Mouse (Mus musculus): ENCODE data around the gene Ntrk3.

The Ntrk3 gene

GRCm38 (mm10) chr7:78623686-78624085 is 114.1 kb downstream of the Ntrk3 start:
- no peak for DNase-seq (ENCODE audit: low spot score)

DNA sequence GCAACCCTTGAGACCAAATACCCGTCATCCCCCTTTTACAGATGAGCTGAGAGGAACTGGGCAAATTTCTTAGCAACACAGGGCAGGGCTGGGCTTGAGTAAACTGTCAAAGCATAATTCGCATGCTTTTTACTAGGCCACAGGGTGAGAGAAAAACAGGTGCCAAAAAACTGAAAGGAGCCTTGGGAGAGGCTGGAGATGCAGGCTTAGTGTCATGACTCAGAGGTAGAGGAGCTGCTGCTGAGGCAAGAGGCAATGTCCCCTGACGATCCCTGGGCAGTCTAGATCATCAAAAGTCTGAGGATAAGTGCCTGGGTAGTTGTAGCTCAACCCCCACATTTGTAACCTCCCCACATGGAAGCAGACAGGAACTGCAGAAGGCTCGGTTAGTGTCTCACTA is 116.7 kb downstream of the Ntrk3 start:
- no peak for DNase-seq (ENCODE audit: low spot score)

- DNase-seq (ENCODE audit: low spot score) = no peak
Observed at GRCm38 (mm10) chr7:78619818-78620577, 117.8 kb downstream of the Ntrk3 start.

DNA sequence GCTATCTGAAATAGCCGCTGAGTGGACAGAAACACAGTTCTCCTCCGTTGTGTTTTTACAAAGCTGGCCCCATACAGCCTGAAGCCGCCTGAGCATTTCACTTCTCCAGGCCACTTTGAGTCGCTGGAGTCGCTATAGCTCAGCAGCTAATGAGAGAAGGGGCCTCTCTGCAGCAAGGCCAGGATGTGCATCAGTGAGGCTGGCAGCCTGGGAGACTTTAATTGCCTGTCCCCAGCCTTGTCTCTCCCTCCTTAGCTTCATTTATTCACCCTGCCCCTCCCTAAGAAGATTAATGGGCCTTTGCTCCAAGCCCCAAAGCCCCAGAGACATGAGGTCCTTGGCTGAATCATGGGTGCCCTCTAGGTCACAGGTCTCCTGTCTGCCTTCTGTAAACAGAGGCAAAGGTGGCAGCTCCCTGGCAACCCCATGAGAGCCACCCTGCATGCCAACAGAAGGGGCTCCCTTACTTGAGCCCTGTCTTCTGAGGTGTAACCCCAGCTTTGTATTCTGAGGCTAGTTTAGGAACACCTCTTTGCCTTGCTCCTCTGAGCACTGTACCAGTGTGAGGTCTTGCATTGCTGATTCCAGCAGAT is 132.2 kb downstream of the Ntrk3 start:
- no peak for DNase-seq (ENCODE audit: low spot score)

GRCm38 (mm10) chr7:78603922-78604321 is 133.9 kb downstream of the Ntrk3 start:
- no peak for DNase-seq (ENCODE audit: low spot score)

- DNase-seq (ENCODE audit: low spot score) = no peak
Observed at GRCm38 (mm10) chr7:78601851-78602250, 136.0 kb downstream of the Ntrk3 start.

GRCm38 (mm10) chr7:78600886-78601285 is 136.9 kb downstream of the Ntrk3 start:
- DNase-seq (ENCODE audit: low spot score) = no peak

GRCm38 (mm10) chr7:78599941-78600677 is 137.7 kb downstream of the Ntrk3 start:
- DNase-seq (ENCODE audit: low spot score) = no peak

DNA sequence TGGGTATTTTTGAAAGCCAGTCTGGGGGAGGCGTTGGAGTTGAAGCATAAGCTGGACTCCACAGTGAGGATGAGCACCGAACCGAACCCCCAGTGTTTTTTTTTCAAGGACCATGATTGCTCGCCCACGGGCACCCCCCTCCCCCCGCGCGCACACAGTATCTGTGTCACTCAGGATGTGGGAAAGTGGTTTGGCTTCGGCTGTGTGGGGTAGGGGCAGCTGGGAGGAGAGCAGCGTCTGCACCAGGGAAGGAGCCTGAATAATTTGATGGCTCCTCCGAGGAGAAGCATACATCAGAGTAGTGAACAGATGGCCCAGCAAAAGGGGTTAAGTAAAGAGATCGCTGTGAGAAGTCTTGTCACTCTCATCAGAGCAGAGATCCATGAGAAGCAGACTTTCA is 139.7 kb downstream of the Ntrk3 start:
- DNase-seq (ENCODE audit: low spot score) = no peak

DNA sequence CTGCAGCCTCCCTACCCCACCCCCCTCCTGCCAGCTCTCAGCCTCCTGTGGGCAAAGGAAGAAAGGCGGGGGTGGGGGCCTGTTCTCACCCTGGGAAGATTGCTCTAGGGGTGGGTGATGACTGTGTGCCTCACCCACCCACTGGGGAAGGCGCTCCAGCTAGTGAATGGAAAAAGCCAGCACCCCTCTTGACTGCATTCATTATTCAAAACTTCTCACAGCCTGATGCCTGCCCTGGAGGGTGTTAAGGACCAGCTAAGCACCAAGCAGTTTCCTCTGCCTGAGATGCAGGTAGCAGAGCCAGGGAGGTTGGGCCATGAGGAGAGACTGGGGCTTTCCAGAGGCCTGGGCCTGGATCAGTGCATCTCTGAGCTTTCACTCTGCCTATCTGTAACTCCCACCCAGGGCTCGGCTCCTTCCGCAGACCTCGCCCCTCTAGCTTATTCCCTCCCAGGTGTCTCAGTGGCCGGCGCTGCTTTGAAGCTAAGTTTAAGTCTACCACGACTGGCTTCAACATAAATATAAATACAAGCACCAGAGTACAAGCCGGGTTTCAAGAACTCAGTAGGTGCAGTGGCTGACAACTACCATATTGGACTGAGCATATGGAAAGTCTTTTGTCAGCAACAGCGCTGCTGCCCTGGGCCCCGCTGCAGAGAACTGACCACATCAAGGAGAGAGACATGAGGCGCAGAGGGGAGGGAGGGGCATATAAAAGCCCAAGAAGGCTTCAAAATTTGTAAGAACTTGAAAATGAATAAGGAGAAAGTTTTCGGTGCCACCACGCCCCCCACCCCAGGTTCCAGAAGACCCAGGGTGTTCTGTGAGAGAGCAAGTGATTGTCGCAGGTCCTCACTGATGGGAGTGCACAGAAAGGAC is 140.3 kb downstream of the Ntrk3 start:
- DNase-seq (ENCODE audit: low spot score) = no peak

DNA sequence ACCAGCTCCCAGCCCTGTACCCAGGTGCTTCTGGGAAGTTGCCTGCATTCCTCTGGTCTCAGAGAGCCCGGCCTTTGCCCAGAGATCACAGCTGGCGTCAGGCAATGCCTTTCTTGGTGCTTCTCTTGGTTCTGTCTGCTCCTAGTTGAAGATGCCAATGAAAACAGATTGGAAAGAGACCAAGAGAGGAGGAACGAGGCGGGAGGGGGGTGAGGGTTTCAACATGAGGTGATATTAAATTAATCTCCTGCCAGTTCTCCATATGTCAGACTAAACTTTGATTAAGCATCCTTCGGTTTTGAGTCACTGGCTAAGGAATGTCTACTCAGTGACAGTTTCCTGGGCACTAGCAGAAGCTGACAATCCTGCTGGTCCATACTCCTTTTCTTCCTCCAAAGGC is 141.3 kb downstream of the Ntrk3 start:
- no peak for DNase-seq (ENCODE audit: low spot score)

- DNase-seq (ENCODE audit: low spot score) = no peak
Observed at GRCm38 (mm10) chr7:78595895-78596294, 141.9 kb downstream of the Ntrk3 start.

DNA sequence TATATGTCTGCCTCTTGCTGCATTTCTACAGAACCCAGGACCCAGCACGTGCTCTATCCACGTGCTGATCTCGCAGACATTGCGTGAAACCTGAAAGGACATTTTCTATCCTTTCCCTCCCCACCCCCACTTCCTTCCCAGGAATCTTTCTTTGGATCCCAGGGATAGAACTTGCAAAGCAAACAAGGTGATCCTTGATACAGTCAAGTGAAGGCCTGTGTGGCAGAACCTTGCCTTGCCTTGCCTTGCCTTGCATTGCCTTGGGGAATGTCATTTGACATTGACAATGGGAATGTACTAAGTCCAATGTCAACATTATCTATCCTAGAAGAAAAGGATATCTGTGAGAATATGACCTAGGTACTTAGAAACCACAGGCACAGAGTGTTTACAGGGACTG is 144.9 kb downstream of the Ntrk3 start:
- DNase-seq (ENCODE audit: low spot score) = no peak

GRCm38 (mm10) chr7:78592172-78592571 is 145.6 kb downstream of the Ntrk3 start:
- no peak for DNase-seq (ENCODE audit: low spot score)

DNA sequence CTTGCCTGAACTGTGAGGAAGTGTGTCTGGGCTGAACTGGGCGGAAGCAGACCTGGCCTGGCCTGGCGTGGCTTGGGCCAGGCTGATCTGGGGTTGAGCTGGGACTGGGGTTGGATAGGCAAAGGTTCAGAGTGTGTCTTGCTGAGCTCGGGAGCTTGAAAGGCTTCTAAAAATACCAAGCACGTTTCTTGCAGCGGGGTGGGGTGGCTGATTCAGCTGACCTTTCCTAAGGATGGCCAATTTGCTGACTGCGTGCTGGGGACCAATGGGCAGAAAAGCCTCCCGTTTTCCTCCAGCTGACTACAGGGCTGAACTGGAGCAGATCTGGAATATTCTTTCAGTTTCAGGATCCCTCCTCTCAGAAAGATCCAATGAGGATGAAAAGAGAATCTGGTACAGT is 148.0 kb downstream of the Ntrk3 start:
- no peak for DNase-seq (ENCODE audit: low spot score)

DNA sequence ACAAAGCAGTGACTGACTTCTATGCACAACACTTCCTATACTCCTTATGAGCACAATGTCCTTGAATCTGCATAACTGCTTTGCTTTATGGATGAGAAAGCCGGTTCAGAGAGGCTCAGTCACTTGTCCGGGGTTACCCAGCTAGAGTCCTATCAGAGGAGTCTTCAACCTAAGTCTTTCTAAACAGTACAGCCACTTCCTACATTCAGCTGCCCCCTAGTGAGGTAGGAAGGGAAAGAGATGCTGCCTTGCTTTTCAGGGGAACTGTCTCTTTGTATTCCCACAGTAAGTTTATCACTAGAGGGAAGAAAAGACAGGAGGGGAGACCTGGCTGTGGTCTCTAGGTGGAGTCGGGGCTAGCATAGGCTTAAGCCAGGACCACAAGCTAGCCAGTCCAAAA is 151.0 kb downstream of the Ntrk3 start:
- no peak for DNase-seq (ENCODE audit: low spot score)

DNA sequence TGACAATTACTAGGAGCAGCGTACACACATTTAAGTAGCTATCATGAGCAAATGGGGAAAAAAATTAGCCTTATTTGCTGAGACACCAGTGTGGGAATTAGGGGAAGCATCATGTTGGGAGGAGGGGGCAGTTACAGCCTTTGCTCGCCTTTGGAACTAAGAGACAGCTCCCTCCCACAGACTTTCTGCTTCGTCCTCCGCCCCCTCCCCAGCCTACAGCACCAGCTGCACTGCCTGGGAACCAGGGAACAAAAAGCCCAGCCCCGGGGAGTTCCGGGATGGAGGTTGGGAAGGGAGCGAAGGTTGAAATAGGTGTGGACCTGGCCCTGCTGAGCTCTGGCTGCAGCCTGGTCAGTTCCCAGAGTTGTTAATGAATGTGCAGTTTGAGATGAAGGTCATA is 151.9 kb downstream of the Ntrk3 start:
- no peak for DNase-seq (ENCODE audit: low spot score)

GRCm38 (mm10) chr7:78584936-78585335 is 152.9 kb downstream of the Ntrk3 start:
- DNase-seq (ENCODE audit: low spot score) = no peak

DNA sequence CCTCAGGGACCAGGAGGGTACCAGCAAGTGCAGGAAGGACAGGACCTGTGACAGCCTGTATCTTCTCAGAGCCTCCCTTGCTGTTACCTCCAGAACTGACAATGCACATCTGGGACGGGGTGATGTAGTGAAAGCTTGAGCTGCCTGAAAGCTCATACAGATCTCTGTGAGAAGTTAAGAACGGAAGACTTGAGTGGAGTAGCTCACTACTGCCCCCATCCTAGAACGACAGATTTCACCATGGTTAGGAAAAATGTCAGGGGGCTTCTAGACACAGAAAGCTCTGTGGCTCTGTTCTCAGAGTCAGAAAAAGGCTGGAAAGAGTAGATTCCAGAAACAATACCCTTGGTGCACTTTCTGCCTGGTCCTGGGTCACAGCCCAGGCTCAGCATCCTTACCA is 153.3 kb downstream of the Ntrk3 start:
- no peak for DNase-seq (ENCODE audit: low spot score)

- DNase-seq (ENCODE audit: low spot score) = no peak
Observed at GRCm38 (mm10) chr7:78583678-78584077, 154.1 kb downstream of the Ntrk3 start.

- DNase-seq (ENCODE audit: low spot score) = no peak
Observed at GRCm38 (mm10) chr7:78581341-78581740, 156.5 kb downstream of the Ntrk3 start.

Data from urinary bladder, postnatal 10 days (tissue).